Mouse (Mus musculus): ENCODE measurements around the gene Gzme.
"Not testable (repeated sequence)": the region's sequence is repeated elsewhere in the genome, so short reads cannot be mapped to it uniquely, and the experiment has no call there.

The Gzme gene

GRCm38 (mm10) chr14:56120525-56120924 is at the start of gene Gzme:
Gene Gzme, minus strand, starts transcription at chr14:56120625.
- DNase-seq: no peak

DNA sequence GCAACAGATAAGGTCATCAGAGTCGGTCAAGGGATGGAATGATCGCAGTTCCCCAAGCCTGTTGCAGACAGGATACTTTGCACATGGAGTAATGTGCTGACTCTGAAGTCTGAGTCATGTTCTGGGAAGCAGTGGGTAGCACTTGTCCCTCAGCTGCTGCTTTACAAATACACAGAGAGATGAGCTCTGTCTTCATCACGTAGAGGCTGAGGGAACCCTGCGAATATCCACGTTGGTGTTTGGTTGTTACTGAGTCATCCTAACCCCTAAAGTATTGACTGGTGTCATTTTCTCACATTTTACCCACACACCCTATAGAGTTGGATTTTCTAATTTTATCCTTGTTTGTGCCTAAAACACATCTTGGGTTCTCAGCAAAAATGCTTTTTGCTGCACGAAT is 47.6 kb upstream of the Gzme start:
- DNase-seq: no peak

- DNase-seq: no peak
These were observed 41.7 kb upstream of the Gzme start for GRCm38 (mm10) chr14:56162109-56162508.

- DNase-seq: not testable (repeated sequence)
These were observed 39.1 kb upstream of the Gzme start, which contains the start of gene Gzmg for GRCm38 (mm10) chr14:56159479-56159878. Gene Gzmg, minus strand, starts transcription at chr14:56159579.

GRCm38 (mm10) chr14:56155340-56155739 is 34.9 kb upstream of the Gzme start:
- no peak for DNase-seq

DNA sequence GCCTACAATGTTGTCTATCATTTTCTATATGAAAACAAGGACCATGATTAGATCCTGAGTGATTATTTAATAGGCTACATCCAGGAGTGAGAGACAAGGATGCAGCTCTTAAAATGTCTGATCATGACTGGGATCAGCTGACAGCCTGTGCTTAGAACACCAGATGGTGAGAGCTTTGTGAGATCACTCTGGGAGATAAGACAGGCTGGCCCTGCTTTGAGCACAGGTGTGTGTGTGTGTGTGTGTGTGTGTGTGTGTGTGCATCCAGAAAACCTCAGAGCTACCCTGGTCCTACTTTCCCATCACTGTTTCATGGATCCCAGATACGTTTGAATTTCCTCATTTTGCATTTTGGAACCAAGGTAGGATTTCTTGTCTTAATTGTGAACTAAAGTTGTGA is 13.2 kb upstream of the Gzme start:
- DNase-seq: not testable (repeated sequence)

DNA sequence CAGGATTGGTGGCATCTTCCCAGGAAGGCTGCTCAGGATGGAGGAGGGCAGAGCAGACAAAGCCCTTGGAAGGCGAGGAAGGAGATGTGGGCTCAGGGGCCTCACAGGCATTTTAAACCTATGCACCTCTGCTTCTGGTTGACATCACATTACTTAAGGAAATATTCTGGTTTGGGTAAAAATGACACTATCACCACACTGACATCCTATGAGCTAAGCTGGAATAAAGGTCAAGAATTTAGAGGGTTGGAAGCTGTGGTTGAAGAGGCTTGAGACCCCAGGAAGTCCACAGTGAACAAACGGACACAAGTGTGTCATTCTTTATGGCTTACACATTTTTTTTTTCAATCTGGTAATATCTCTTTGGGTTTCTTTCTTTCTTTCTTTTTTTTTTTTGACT is 12.1 kb upstream of the Gzme start, which contains the start of gene Gzmd:
Gene Gzmd, minus strand, starts transcription at position 101 of the 400 bp plus-strand sequence.
- DNase-seq: not testable (repeated sequence)

GRCm38 (mm10) chr14:56128341-56128740 is 7.9 kb upstream of the Gzme start:
- no peak for DNase-seq

DNA sequence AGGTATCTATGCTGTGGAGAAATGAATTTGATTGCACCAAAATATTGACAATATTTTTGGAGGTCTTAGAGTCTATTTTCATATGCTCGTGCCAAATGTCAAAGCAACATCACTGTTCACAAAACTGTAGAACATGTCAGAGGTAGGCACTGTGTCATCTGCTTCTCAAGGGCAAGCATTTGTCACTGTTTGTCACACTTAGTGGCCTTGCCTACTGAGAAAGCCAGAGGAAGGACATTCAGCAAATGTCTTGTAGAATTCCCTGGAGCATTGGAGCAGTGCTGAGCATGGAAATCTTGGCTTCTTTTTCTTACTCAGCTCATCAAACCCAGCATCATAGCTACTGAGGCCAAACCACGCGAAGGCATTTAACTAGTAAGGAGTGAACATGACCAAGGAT is 3.1 kb upstream of the Gzme start:
- DNase-seq: no peak

GRCm38 (mm10) chr14:56115531-56116310 is 4.7 kb downstream of the Gzme start:
- DNase-seq: not testable (repeated sequence)

DNA sequence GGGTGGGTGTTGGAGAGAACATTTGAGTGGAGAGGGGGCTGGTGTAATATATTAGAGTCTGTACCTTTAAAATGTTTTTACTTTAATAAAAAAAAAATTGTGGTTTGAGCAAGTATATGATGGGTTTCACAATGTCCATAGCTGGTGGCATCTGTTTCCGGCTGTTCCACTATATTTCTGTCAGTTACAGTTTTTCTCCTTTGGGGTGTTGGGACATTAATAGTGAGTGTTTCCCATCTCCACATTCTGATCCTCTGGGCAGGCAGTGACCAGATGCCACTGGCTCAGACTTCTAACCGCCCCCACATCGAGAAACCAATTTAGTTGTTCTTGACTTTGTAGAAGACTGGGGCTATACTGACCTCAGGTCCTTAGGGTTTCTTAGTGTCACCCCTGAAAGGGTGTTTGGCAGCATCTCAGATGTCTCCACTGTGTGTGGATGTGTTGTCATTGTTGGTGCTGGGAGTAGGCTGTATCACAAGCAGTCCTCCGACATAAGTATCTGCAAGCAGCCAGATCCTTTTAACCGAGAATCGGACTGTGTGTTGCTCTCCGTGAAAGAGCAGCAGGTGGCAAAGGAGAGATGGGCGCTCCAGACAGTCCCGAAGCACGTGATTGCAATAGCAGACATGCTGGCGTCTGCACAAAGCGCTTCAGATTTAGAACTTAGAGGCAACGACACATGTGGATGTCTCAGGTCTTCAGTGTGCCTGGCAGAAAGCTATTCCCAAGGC is 14.8 kb downstream of the Gzme start:
- DNase-seq: no peak

GRCm38 (mm10) chr14:56105016-56105415 is 15.4 kb downstream of the Gzme start:
- no peak for DNase-seq

GRCm38 (mm10) chr14:56103452-56103851 is 17.0 kb downstream of the Gzme start:
- DNase-seq: no peak

DNA sequence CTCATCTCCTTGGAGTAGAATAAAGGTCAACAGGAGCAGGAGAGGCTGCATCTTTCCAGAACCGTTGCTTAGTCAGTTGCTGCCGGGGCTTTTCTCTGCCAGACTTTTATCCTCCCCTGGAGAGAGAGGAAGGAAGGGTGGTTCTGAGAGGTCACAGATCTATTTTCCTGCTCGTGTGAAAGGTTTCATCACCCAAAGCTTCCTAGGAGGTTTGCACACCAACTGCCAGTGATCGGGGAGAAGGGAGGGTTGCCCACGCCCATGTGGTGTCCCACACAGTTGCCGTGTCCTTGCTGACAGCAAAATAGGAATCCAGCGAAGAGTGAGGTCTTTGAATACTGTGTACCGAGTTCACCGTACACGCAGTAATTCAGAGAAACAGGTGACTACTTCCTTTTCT is 18.0 kb downstream of the Gzme start, which contains the start of gene Ctsg:
Gene Ctsg, minus strand, starts transcription at position 189 of the 400 bp plus-strand sequence.
- no peak for DNase-seq

GRCm38 (mm10) chr14:56098940-56099339 is 21.5 kb downstream of the Gzme start:
- DNase-seq: no peak

DNA sequence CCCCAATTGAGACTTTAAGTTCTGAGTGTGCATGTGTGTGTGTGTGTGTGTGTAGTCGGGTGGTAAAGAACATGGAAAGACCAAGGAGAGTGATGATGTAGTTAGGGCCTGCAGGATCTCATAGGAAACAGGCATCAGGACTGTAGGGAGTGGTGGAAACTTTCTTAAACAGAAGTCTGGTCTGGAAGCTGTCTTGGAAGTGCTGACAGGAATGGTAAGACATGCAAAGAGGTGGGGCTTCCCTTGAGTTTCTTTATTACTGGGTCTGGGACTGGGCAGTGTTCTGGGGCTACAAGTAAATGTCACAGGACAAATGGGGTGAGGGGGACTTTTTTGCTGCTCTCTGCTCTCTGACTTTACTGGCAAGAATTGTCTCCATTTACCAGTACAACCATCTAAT is 22.8 kb downstream of the Gzme start:
- no peak for DNase-seq

DNA sequence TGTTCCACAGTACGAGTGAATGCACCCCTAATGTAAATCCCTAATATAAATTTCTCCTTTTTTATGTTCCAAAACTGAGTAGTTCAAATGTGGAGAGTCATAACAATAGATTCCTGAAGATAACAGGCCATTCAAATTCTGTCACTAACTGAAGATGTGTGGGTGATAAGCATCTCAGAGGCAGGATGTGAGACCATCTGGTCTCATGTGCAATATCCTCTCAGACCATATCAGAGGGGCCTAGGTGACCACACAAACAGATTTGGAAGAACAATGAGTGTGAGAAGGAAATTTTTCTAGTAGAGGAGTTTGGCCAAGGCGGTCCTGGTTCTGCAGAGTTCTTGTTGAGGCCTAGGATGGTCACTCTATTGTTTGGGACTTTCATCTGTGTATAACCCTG is 27.1 kb downstream of the Gzme start:
- DNase-seq: no peak

GRCm38 (mm10) chr14:56086711-56087110 is 33.7 kb downstream of the Gzme start:
- no peak for DNase-seq

- no peak for DNase-seq
These were observed 35.3 kb downstream of the Gzme start, which contains the start of gene Mcpt8 for GRCm38 (mm10) chr14:56085167-56085566. Gene Mcpt8, minus strand, starts transcription at chr14:56085273.

DNA sequence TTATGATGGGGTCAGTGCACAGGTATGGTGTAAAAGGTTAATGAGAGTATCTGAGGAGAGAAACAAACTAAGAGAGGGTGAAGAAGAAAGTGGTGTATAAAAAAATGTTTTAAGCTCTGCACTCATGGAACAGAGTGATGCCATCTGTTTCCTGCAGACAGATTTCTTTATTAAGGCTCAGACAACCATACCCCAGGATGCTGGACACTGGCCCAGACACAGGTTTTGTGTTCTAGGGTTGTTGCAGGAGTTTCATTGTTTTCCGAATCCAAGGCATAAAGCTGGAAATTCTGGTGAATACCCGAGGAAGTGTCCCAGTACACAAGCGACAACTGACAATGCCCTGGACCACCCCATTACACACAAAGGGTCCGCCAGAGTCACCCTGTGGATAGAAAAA is 38.4 kb downstream of the Gzme start:
- no peak for DNase-seq
